Mouse (Mus musculus): ENCODE results near the gene Igfbp7. TPM values are rescaled to one million over a fixed set of nuclear protein-coding genes. Genes with fewer than 3 reads are reported as not detected.

Igfbp7 gene
- total and polyA plus RNA-seq, 3 experiments = 0.07 TPM; not detected in 2

DNA sequence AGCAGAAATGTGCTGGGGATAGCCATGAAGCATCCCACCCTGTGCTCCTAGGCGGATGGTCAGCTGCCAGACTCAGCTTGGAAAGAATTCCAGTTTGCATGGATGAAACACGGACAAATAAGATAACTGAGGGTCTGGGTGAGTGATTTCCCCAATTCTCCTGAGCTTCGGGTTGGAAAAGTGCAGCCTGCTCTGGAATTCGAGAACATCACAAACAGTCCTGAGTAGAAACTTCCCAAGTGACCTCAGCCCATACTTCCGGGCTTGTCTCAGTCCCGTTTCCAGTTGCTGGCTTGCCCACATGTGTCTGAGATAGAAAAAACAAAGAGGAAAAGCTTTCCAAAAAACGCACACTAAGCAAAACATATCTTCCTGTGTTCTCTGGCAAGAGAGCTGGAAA lies 35.6 kb downstream of the Igfbp7 start:
- Histone ChIP-seq H3K4me1 (ENCODE audit: control insufficient read depth in 1 of 2, insufficient read depth in 2 of 2, low read length in 2 of 2) (no peaks in the 10 kb centered on the region), H3K36me3 (ENCODE audit: control insufficient read depth in 1 of 2, insufficient read depth in 2 of 2, low read length in 2 of 2) (no peaks in the 10 kb centered on the region), H3K4me3 (ENCODE audit: control insufficient read depth in 1 of 2, insufficient read depth in 1 of 2, low read depth in 2 of 2, low read length in 2 of 2) (no peak overlapping the region), H3K27ac (ENCODE audit: control insufficient read depth, low read depth, low read length) (no peak overlapping the region), H3K27me3 (ENCODE audit: control insufficient read depth in 1 of 2, insufficient read depth in 2 of 2, low read length in 2 of 2) (peaks cover 0 to 2% of the 10 kb centered on the region in 2 experiments; a peak in 2 of 4 replicates), H3K79me2 (ENCODE audit: control insufficient read depth, insufficient read depth, low read length, poor library complexity) (no peaks in the 10 kb centered on the region), H3K9ac (ENCODE audit: control insufficient read depth, low read depth, low read length, poor library complexity, severe bottlenecking) (no peak overlapping the region), H3K9me3 (replicated peaks; ENCODE audit: insufficient read depth, low read length) (no peaks in the 10 kb centered on the region)
- TF ChIP-seq ZNF384 (IDR thresholded peaks at IDR 0.05; ENCODE audit: low read depth, low read length) = no peak
- TF ChIP-seq MAX (IDR thresholded peaks at IDR 0.05; ENCODE audit: low read length) = no peak
- TF ChIP-seq TBP (IDR thresholded peaks at IDR 0.05; ENCODE audit: low read depth, low read length) = no peak
- DNase-seq (ENCODE audit: low read depth, low spot score) = no peak

DNA sequence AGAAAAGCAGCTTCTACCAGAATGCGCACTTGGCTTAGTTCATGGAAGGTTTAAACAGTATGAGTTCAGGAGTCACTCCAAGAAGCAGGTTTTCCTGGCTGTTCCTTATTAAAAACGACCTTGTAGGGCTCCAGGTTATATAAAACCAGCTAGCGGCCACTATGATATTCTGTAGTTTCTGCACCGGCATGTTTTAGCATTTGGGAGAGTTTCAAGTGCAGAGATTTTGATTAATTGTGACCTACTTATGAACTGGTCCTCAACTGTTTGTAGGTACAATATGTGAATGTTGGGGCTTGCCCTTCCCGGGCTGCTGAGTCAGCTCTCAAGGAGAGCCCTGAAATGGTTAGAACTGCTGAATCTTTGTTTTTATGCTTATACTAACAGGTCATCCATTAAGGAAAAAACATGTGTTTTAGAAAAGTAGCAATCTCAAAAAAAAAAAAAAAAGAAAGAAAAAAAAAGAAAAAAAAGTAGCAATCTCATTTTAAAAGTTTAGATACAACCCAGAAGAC lies 37.4 kb downstream of the Igfbp7 start:
- no peak for DNase-seq (ENCODE audit: low read depth, low spot score)
- no peak overlapping the region for H3K27ac ChIP-seq (ENCODE audit: control insufficient read depth, low read depth, low read length)
- no peak overlapping the region for H3K9ac ChIP-seq (ENCODE audit: control insufficient read depth, low read depth, low read length, poor library complexity, severe bottlenecking)
- TF ChIP-seq ZMIZ1 (IDR thresholded peaks at IDR 0.05; ENCODE audit: low read depth, low read length) (no peak), USF1 (IDR thresholded peaks at IDR 0.05; ENCODE audit: low read depth, low read length) (no peak), ZC3H11A (IDR thresholded peaks at IDR 0.05; ENCODE audit: low read depth, low read length) (no peak), RAD21 (IDR thresholded peaks at IDR 0.05; ENCODE audit: low read depth, low read length) (no peak), EP300 (IDR thresholded peaks at IDR 0.05; ENCODE audit: low read depth in 1 of 2, low read length in 2 of 2) (no peak), TBP (IDR thresholded peaks at IDR 0.05; ENCODE audit: low read depth, low read length) (no peak), HCFC1 (IDR thresholded peaks at IDR 0.05; ENCODE audit: low read depth, low read length) (no peak), TAL1 (IDR thresholded peaks at IDR 0.05; ENCODE audit: low read length) (no peak), BHLHE40 (IDR thresholded peaks at IDR 0.05; ENCODE audit: borderline replicate concordance, low read depth, low read length) (no peak), ZNF384 (IDR thresholded peaks at IDR 0.05; ENCODE audit: low read depth, low read length) (no peak), MYC (IDR thresholded peaks at IDR 0.05; ENCODE audit: low read depth, low read length) (no peak), GABPA (IDR thresholded peaks at IDR 0.05; ENCODE audit: low read depth, low read length) (no peak), MXI1 (IDR thresholded peaks at IDR 0.05; ENCODE audit: low read depth, low read length) (no peak), POLR2AphosphoS2 (IDR thresholded peaks at IDR 0.05; ENCODE audit: low read length) (no peak), POLR2A (IDR thresholded peaks at IDR 0.05; ENCODE audit: control insufficient read depth in 1 of 2, insufficient read depth in 1 of 2, low read depth in 1 of 2, low read length in 2 of 2, poor library complexity in 1 of 2) (no peak)
- no peaks in the 10 kb centered on the region for H3K9me3 ChIP-seq (replicated peaks; ENCODE audit: insufficient read depth, low read length)
- no peak overlapping the region for H3K4me3 ChIP-seq (ENCODE audit: control insufficient read depth in 1 of 2, insufficient read depth in 1 of 2, low read depth in 2 of 2, low read length in 2 of 2)
- no peaks in the 10 kb centered on the region for H3K36me3 ChIP-seq (ENCODE audit: control insufficient read depth in 1 of 2, insufficient read depth in 2 of 2, low read length in 2 of 2)
- peaks cover 0 to 5% of the 10 kb centered on the region in 2 experiments; a peak in 2 of 4 replicates for H3K27me3 ChIP-seq (ENCODE audit: control insufficient read depth in 1 of 2, insufficient read depth in 2 of 2, low read length in 2 of 2)
- H3K79me2 ChIP-seq (ENCODE audit: control insufficient read depth, insufficient read depth, low read length, poor library complexity) = no peaks in the 10 kb centered on the region
- no peaks in the 10 kb centered on the region for H3K4me1 ChIP-seq (ENCODE audit: control insufficient read depth in 1 of 2, insufficient read depth in 2 of 2, low read length in 2 of 2)

Data from MEL (cell line).